Mouse (Mus musculus): ENCODE measurements around the gene P2rx4.

GRCm38 (mm10) chr5:122665036-122665435 is 42.3 kb upstream of the P2rx4 start:
- TF ChIP-seq CTCF (conservative IDR thresholded peaks at IDR 0.05; ENCODE audit: low read length) (no peak), NANOG (IDR thresholded peaks at IDR 0.05; ENCODE audit: borderline replicate concordance, low read length) (no peak)
